ENCODE assay signal across 13 mouse cellular contexts in the genomic region with DNA sequence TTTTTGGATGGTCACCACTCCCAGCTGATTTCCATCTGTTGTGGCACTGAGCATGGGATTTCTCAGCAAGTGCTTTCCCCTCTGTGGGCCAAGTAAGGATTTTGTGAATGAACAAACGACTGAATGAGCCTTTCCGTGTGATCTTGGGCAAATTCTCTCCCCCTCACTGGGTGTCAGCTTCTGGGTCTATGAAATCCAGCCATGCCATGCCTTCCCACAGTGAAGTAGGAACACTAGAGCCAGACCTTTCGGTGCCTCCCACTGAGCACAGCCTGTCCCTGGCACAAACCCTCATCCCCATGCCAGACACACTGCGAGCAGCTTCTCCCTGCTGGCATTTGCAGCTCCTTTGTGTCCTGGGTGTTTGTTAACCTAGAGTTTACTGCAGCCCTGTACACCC.
DNase-seq lines count a peak whose midpoint lies in the region; ATAC-seq and TF ChIP-seq lines count a peak whose summit lies in the region.
"Had no signal": no experiment of that assay in that cellular context is flagged by ENCODE, and none has a peak within 500 bp of the region (broad histone marks: within the 10 kb centered on the region; RNA-seq: fewer than 3 reads in every experiment).

No protein-coding gene starts in this region.

- no peaks in the 10 kb centered on the region for H3K36me3 ChIP-seq in heart, embryonic 11.5 days (ENCODE audit: control insufficient read depth, insufficient read depth, low read length)
- H3K36me3 ChIP-seq in forebrain, embryonic 16.5 days (ENCODE audit: control insufficient read depth, insufficient read depth), result no peaks in the 10 kb centered on the region
- H3K36me3 ChIP-seq: intestine, embryonic 15.5 days; lung, embryonic 15.5 days had no signal

- DNase-seq in heart, adult 11 months, result peak; percentile 84
- DNase-seq in testis, postnatal 14 days (ENCODE audit: low spot score), result peak; percentile 59
- no peak for DNase-seq in testis, postnatal 10 days (ENCODE audit: low spot score)
- no peak for DNase-seq in thymus, adult 18-20 months
- no peak for DNase-seq in lung, adult 2 months
- DNase-seq: adrenal gland, postnatal 10 days; thymus, postnatal 14 days had no signal

- H3K9ac ChIP-seq in heart, embryonic 11.5 days (ENCODE audit: low read depth, low read length), result no peak overlapping the region
- no peak overlapping the region for H3K9ac ChIP-seq in forebrain, embryonic 16.5 days (replicated peaks; ENCODE audit: low read depth, low read length)
- H3K9ac ChIP-seq: intestine, embryonic 15.5 days; lung, embryonic 15.5 days had no signal

- no peak for TF ChIP-seq POLR2A in lung, adult 2 months (IDR thresholded peaks at IDR 0.05; ENCODE audit: borderline replicate concordance, extremely low read depth, low read depth, low read length)

- H3K4me3 ChIP-seq in heart, embryonic 11.5 days (ENCODE audit: low read depth, low read length), result no peak overlapping the region
- no peak overlapping the region for H3K4me3 ChIP-seq in forebrain, embryonic 16.5 days (replicated peaks; ENCODE audit: low read length)
- no peak overlapping the region for H3K4me3 ChIP-seq in lung, adult 2 months (replicated peaks; ENCODE audit: extremely low read depth, low read depth, low read length)
- H3K4me3 ChIP-seq: erythroblast, embryonic 14.5 days; intestine, embryonic 15.5 days; lung, embryonic 15.5 days had no signal

- H3K9me3 ChIP-seq in heart, embryonic 11.5 days (replicated peaks; ENCODE audit: control insufficient read depth, low read length), result no peaks in the 10 kb centered on the region
- H3K9me3 ChIP-seq in forebrain, embryonic 16.5 days (ENCODE audit: control insufficient read depth, low read length), result no peaks in the 10 kb centered on the region
- H3K9me3 ChIP-seq: intestine, embryonic 15.5 days; lung, embryonic 15.5 days had no signal

- WGBS in heart, embryonic 11.5 days (ENCODE audit: insufficient replicate concordance), result 80% methylated on average over 4 of the region's 4 CpGs
- 39% methylated on average over 4 of the region's 4 CpGs for WGBS in forebrain, embryonic 16.5 days
- 60% methylated on average over 4 of the region's 4 CpGs for WGBS in lung, adult 2 months

- H3K4me1 ChIP-seq in heart, embryonic 11.5 days (ENCODE audit: control insufficient read depth, insufficient read depth, low read length), result no peaks in the 10 kb centered on the region; the same call in 1 of the 2 replicates
- peaks cover 15% of the 10 kb centered on the region for H3K4me1 ChIP-seq in forebrain, embryonic 16.5 days (replicated peaks; ENCODE audit: control insufficient read depth, insufficient read depth, low read length)
- H3K4me1 ChIP-seq in lung, adult 2 months (ENCODE audit: control insufficient read depth, insufficient read depth, low read length), result peaks cover 2% of the 10 kb centered on the region
- H3K4me1 ChIP-seq: intestine, embryonic 15.5 days; lung, embryonic 15.5 days had no signal

- no peak for TF ChIP-seq CTCF in lung, adult 2 months (IDR thresholded peaks at IDR 0.05; ENCODE audit: insufficient read depth, low read length)

- ATAC-seq in heart, embryonic 11.5 days (replicated peaks; ENCODE audit: insufficient number of reproducible peaks, low FRiP score, low TSS enrichment), result no peak
- peak; percentile 91 for ATAC-seq in forebrain, embryonic 16.5 days
- ATAC-seq in megakaryocyte progenitor cell, adult 5-6 weeks (replicated peaks; ENCODE audit: poor library complexity), result no peak
- ATAC-seq: intestine, embryonic 15.5 days had no signal

- no peaks in the 10 kb centered on the region for H3K27me3 ChIP-seq in heart, embryonic 11.5 days (ENCODE audit: control insufficient read depth, insufficient read depth, low read length)
- H3K27me3 ChIP-seq in forebrain, embryonic 16.5 days (replicated peaks; ENCODE audit: control insufficient read depth, insufficient read depth, low read length), result no peaks in the 10 kb centered on the region
- H3K27me3 ChIP-seq: intestine, embryonic 15.5 days; lung, embryonic 15.5 days had no signal

- H3K27ac ChIP-seq in heart, embryonic 11.5 days (ENCODE audit: low read depth, low read length), result no peak overlapping the region
- peak overlapping the region; percentile 36; the same call in 1 of the 2 replicates for H3K27ac ChIP-seq in forebrain, embryonic 16.5 days (ENCODE audit: low read length)
- H3K27ac ChIP-seq: intestine, embryonic 15.5 days; lung, embryonic 15.5 days had no signal

- no peak overlapping the region for H3K4me2 ChIP-seq in heart, embryonic 11.5 days
- H3K4me2 ChIP-seq in forebrain, embryonic 16.5 days (ENCODE audit: low read length), result no peak overlapping the region
- H3K4me2 ChIP-seq: intestine, embryonic 15.5 days; lung, embryonic 15.5 days had no signal

Comparison
In these comparisons a context has a peak if more than half of its experiments do, and no peak if none do; other contexts are left out.
1. DNase-seq: peak in heart, adult 11 months (single experiment) and testis, postnatal 14 days (single experiment); none in testis, postnatal 10 days (single experiment), thymus, adult 18-20 months (0 of 2) and lung, adult 2 months (single experiment).